Mouse (Mus musculus) heart, adult 2 months (tissue): ENCODE measurements at regions not wholly inside any gene's neighbourhood (a gene's known extent, or its start where the extent isn't known, plus 50 kb on each side); places are given as distances from the start of the nearest gene placed in this dataset.

Source experiments
- CTCF ChIP-seq: fragments of 200-600 bp; IDR thresholded peaks from 2 replicates; pipeline ENCODE4 v1.8.1; 2022; ENCODE audit warnings: antibody characterized with exemption, mild to moderate bottlenecking, moderate library complexity
- EP300 ChIP-seq: fragments of 200-500 bp; IDR thresholded peaks from 2 replicates; pipeline ENCODE4 v1.6.1; 2011; ENCODE audit warnings: low read depth, low read length, control low read depth; ENCODE audit not compliant: insufficient read depth

DNA sequence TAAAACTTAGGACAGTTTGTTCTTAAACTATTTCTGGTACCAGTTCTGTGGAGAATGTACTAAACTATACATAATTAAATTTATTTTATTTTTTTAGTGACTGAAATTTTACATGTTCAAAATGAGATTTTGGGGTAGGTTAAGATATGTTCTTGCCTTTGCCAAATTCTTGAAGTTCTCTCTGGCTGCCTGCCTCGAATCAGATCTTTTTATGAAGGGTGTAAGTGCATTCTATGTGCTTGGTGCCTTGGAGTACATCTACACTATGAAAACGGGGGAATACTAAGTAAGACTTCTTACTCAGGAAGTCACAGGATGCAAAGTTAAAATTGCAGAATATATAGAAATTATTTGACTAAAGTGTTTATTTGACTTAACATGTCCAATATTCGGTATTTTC is 629.8 kb upstream of the Cypt12 start:
- no peak for TF ChIP-seq CTCF
- no peak for TF ChIP-seq EP300
